Mouse (Mus musculus) CH12.LX (cell line): ENCODE results near the gene Slc45a1. TPM values are rescaled to one million over a fixed set of nuclear protein-coding genes. Genes with fewer than 3 reads are reported as not detected.

Source experiments
- DNase-seq: peaks from one replicate; pipeline ENCODE4 v3.0.0-alpha.2; 2013; ENCODE audit errors: extremely low read depth
- H3K27ac ChIP-seq: 2 replicates; pipeline ENCODE4 v1.5.1; 2012; ENCODE audit warnings: low read depth, mild to moderate bottlenecking, control low read depth, moderate library complexity; ENCODE audit not compliant: insufficient read depth
- H3K27me3 ChIP-seq: replicated peaks from 2 replicates; pipeline ENCODE3; 2012; ENCODE audit warnings: inconsistent platforms
- H3K36me3 ChIP-seq, 2 experiments: replicated peaks in 1 of 2; 2 replicates each; pipeline versions ENCODE3 to v1.6.1; 2012; ENCODE audit warnings: inconsistent platforms in 1 of 2, low read length in 1 of 2, mild to moderate bottlenecking in 1 of 2, mixed read lengths in 1 of 2, moderate library complexity in 1 of 2; ENCODE audit not compliant: control insufficient read depth in 1 of 2, insufficient read depth in 1 of 2
- H3K4me1 ChIP-seq, 2 experiments: 2 replicates each; pipeline ENCODE4 v1.6.1; 2012; ENCODE audit warnings: inconsistent platforms in 1 of 2, moderate library complexity in 1 of 2; ENCODE audit not compliant: insufficient read depth in 2 of 2, control insufficient read depth in 1 of 2
- H3K4me2 ChIP-seq: 2 replicates; pipeline ENCODE4 v1.6.1; 2012; ENCODE audit warnings: low read depth, mild to moderate bottlenecking, control low read depth; ENCODE audit not compliant: poor library complexity, insufficient read depth, severe bottlenecking
- H3K4me3 ChIP-seq, 3 experiments: fragments of 150-350 bp in 1 of 3; sonication (generic) in 1 of 3; replicated peaks in 1 of 3; 2 replicates each; pipeline versions ENCODE3 to v1.5.1; 2011 to 2012; ENCODE audit warnings: low read depth in 2 of 3, low read length in 2 of 3, mild to moderate bottlenecking in 2 of 3, moderate library complexity in 2 of 3, control low read depth in 1 of 3, improper control_type of control experiment in 1 of 3, inconsistent platforms in 1 of 3, mixed read lengths in 1 of 3; ENCODE audit not compliant: poor library complexity in 1 of 3
- H3K79me2 ChIP-seq: replicated peaks from 2 replicates; pipeline ENCODE4 v1.6.1; 2012; ENCODE audit warnings: mild to moderate bottlenecking, moderate library complexity; ENCODE audit not compliant: control insufficient read depth, poor library complexity, insufficient read depth, severe bottlenecking; ENCODE audit errors: extremely low read depth
- H3K9ac ChIP-seq: 2 replicates; pipeline ENCODE4 v1.6.1; 2012; ENCODE audit warnings: low read depth, mild to moderate bottlenecking, control low read depth, moderate library complexity; ENCODE audit not compliant: insufficient read depth
- H3K9me3 ChIP-seq: replicated peaks from 2 replicates; pipeline ENCODE3; 2012; ENCODE audit warnings: low read length, inconsistent platforms, mixed read lengths
- CTCF ChIP-seq, 2 experiments: IDR thresholded peaks in 1 of 2; conservative IDR thresholded peaks in 1 of 2; 2 replicates each; pipeline ENCODE4 v1.5.1; 2011 to 2012; ENCODE audit warnings: low read depth in 2 of 2, low read length in 2 of 2, improper control_type of control experiment in 1 of 2, inconsistent platforms in 1 of 2, mild to moderate bottlenecking in 1 of 2, moderate library complexity in 1 of 2
- EP300 ChIP-seq: IDR thresholded peaks from 2 replicates; pipeline ENCODE4 v1.6.1; 2011; ENCODE audit warnings: low read length, improper control_type of control experiment
- ETS1 ChIP-seq: conservative IDR thresholded peaks from 2 replicates; pipeline ENCODE4 v1.6.1; 2012; ENCODE audit warnings: low read depth, mild to moderate bottlenecking, inconsistent platforms, low read length, improper control_type of control experiment, moderate library complexity
- HCFC1 ChIP-seq: IDR thresholded peaks from 2 replicates; pipeline ENCODE4 v1.6.1; 2012; ENCODE audit warnings: low read depth, mild to moderate bottlenecking, inconsistent platforms, low read length, improper control_type of control experiment
- IRF4 ChIP-seq: IDR thresholded peaks from 2 replicates; pipeline ENCODE4 v1.6.1; 2014; ENCODE audit warnings: low read depth, mild to moderate bottlenecking, inconsistent platforms, low read length, improper control_type of control experiment
- JUND ChIP-seq: conservative IDR thresholded peaks from 2 replicates; pipeline ENCODE4 v1.6.1; 2011; ENCODE audit warnings: low read depth, low read length, improper control_type of control experiment
- KAT2A ChIP-seq: IDR thresholded peaks from 2 replicates; pipeline ENCODE4 v1.6.1; 2012; ENCODE audit warnings: low read length, improper control_type of control experiment, inconsistent platforms; ENCODE audit not compliant: insufficient replicate concordance
- MAFK ChIP-seq: IDR thresholded peaks from 2 replicates; pipeline ENCODE4 v1.6.1; 2011; ENCODE audit warnings: low read length, improper control_type of control experiment; ENCODE audit not compliant: insufficient replicate concordance
- MEF2A ChIP-seq: IDR thresholded peaks from 2 replicates; pipeline ENCODE4 v1.6.1; 2014; ENCODE audit warnings: low read depth, mild to moderate bottlenecking, inconsistent platforms, low read length, improper control_type of control experiment, borderline replicate concordance
- MXI1 ChIP-seq: IDR thresholded peaks from 2 replicates; pipeline ENCODE4 v1.6.1; 2011; ENCODE audit warnings: mild to moderate bottlenecking, low read depth, low read length, improper control_type of control experiment
- MYC ChIP-seq: IDR thresholded peaks from 2 replicates; pipeline ENCODE4 v1.6.1; 2011; ENCODE audit warnings: low read depth, mild to moderate bottlenecking, improper control_type of control experiment, low read length
- NELFE ChIP-seq: IDR thresholded peaks from 2 replicates; pipeline ENCODE4 v1.6.1; 2011; ENCODE audit warnings: low read depth, low read length, improper control_type of control experiment
- PAX5 ChIP-seq: IDR thresholded peaks from 2 replicates; pipeline ENCODE4 v1.6.1; 2012; ENCODE audit warnings: low read length, inconsistent platforms, mixed read lengths
- POLR2A ChIP-seq: IDR thresholded peaks from 2 replicates; pipeline ENCODE4 v1.6.1; 2011; ENCODE audit warnings: low read depth, mild to moderate bottlenecking, improper control_type of control experiment, low read length
- RCOR1 ChIP-seq: conservative IDR thresholded peaks from 2 replicates; pipeline ENCODE4 v1.6.1; 2012; ENCODE audit warnings: low read depth, mild to moderate bottlenecking, inconsistent platforms, low read length, improper control_type of control experiment
- SIN3A ChIP-seq: IDR thresholded peaks from 2 replicates; pipeline ENCODE4 v1.6.1; 2012; ENCODE audit warnings: low read length, improper control_type of control experiment, inconsistent platforms
- SMC3 ChIP-seq: IDR thresholded peaks from 2 replicates; pipeline ENCODE4 v1.6.1; 2011; ENCODE audit warnings: low read depth, low read length, improper control_type of control experiment
- TCF12 ChIP-seq: IDR thresholded peaks from 2 replicates; pipeline ENCODE4 v1.6.1; 2014; ENCODE audit warnings: low read depth, mild to moderate bottlenecking, inconsistent platforms, low read length, improper control_type of control experiment
- UBTF ChIP-seq: IDR thresholded peaks from 2 replicates; pipeline ENCODE4 v1.6.1; 2012; ENCODE audit warnings: low read depth, mild to moderate bottlenecking, inconsistent platforms, low read length, improper control_type of control experiment, moderate library complexity
- USF2 ChIP-seq: conservative IDR thresholded peaks from 2 replicates; pipeline ENCODE4 v1.6.1; 2011; ENCODE audit warnings: low read depth, low read length, improper control_type of control experiment
- ZC3H11A ChIP-seq: IDR thresholded peaks from 2 replicates; pipeline ENCODE4 v1.6.1; 2012; ENCODE audit warnings: low read depth, mild to moderate bottlenecking, inconsistent platforms, low read length, improper control_type of control experiment
- ZNF384 ChIP-seq: IDR thresholded peaks from 2 replicates; pipeline ENCODE4 v1.6.1; 2012; ENCODE audit warnings: low read depth, low read length, improper control_type of control experiment, inconsistent platforms
- dilution Hi-C: fragments of 300-500 bp; cut with MboI; formaldehyde crosslinking; loops from 2 replicates; pipeline ENCODE4 v1.14.3; 2020; ENCODE audit warnings: low sequenced_read_pairs; ENCODE audit not compliant: extremely low pct_unique_long_range_greater_than_20kb, extremely low pct_ligation_motif_present
- in situ Hi-C: fragments of 300-500 bp; cut with MboI; formaldehyde crosslinking; loops from 3 replicates; pipeline ENCODE4 v1.14.3; 2019; ENCODE audit warnings: low sequenced_read_pairs, low pct_ligation_motif_present, low pct_unique_long_range_greater_than_20kb, mixed read lengths
- polyA plus RNA-seq: library from polyadenylated mRNA; unstranded; fragments of >175 nt; gene quantifications from 2 replicates; pipeline ENCODE4 v1.2.1, GENCODE M21; 2012; ENCODE audit warnings: low read depth; ENCODE audit not compliant: insufficient read length
- total RNA-seq, 2 experiments: library from RNA; depleted of rRNA; stranded (reverse); fragments of 300-350 nt in 1 of 2; fragments of >200 nt in 1 of 2; gene quantifications; 2 replicates each; pipeline ENCODE4 v1.2.3; 2012 to 2014

The Slc45a1 gene
- total and polyA plus RNA-seq, 3 experiments, result not detected

DNA sequence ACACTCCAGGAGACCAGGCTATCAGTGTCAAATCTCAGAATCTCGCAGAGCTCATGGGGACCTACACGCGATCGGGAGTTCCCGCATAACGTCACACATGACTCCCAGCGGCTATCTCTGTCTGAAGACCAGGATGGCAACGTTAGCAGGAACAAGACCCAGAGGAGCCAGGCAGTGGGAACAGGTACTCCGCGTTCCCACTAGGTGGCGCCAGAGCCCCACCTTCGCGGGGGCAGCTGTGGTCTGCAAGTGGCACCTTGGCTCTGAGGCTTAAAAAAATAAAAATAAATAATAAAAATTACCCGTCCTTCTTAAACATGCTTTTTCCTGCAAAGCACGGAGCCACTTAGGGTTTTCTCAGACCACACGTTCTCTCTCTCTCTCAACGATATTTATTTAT lies 4.0 kb upstream of the Slc45a1 start (continued):
- TF ChIP-seq UBTF, result no peak
- peak; percentile 30; the same call in 1 of the 2 replicates for TF ChIP-seq IRF4
- peak; percentile 65 to 95 for TF ChIP-seq CTCF (conservative IDR thresholded peaks at IDR 0.05 in 1 of 2, IDR thresholded peaks at IDR 0.05 in 1 of 2; ENCODE audit: low read depth in 2 of 2, low read length in 2 of 2)
- peak; percentile 45 for TF ChIP-seq ZC3H11A
- TF ChIP-seq SIN3A, result no peak
- TF ChIP-seq JUND, result no peak
- TF ChIP-seq, all 38 proteins: peak for 6

DNA sequence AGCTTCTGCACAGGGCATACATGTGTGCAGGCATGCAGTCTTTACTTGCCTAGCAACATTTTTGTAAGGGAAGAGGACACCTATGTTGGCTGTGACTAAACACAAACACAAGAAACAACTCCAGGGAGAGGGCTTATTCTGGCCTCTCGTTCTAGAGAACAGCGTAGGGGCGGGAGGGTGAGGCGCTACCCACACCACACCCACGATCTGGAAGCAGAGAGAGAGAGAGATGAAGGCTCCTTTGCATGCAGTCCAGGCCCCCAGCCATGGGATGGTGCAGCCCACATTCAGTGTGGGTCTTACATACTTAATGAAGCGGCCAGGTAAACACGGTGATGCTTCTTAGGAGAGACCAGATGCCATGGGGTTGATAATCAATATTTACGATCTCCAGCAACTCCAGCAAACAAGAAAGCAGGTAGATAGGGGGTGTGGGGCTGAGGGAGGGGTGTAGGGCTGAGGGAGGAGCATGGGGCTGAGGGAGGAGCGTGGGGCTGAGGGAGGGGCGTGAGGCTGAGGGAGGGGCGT lies 1.2 kb upstream of the Slc45a1 start:
- peaks cover 5% of the 10 kb centered on the region for H3K9me3 ChIP-seq
- no peak for TF ChIP-seq USF2
- no peak for TF ChIP-seq HCFC1
- no peak for TF ChIP-seq ETS1
- TF ChIP-seq NELFE, result no peak
- no peak for TF ChIP-seq RCOR1
- TF ChIP-seq JUND, result no peak
- no peak for TF ChIP-seq ZNF384
- TF ChIP-seq SIN3A, result no peak
- no peak for TF ChIP-seq MYC
- TF ChIP-seq MEF2A, result no peak
- TF ChIP-seq CTCF (conservative IDR thresholded peaks at IDR 0.05 in 1 of 2, IDR thresholded peaks at IDR 0.05 in 1 of 2; ENCODE audit: low read depth in 2 of 2, low read length in 2 of 2), result no peak
- TF ChIP-seq MAFK, result no peak
- no peak for TF ChIP-seq EP300
- no peak for TF ChIP-seq MXI1
- TF ChIP-seq KAT2A, result no peak
- TF ChIP-seq, all 38 proteins: peak for 0
- no peak overlapping the region for H3K4me3 ChIP-seq
- H3K36me3 ChIP-seq, result no peaks in the 10 kb centered on the region
- H3K79me2 ChIP-seq, result no peaks in the 10 kb centered on the region
- peaks cover 2% of the 10 kb centered on the region for H3K27me3 ChIP-seq
- H3K4me2 ChIP-seq, result no peak overlapping the region
- dilution Hi-C loops (no loop called here), in situ Hi-C loops (no loop called here)
- no peak for DNase-seq
- no peak overlapping the region for H3K27ac ChIP-seq
- peaks cover 8 to 10% of the 10 kb centered on the region in 2 experiments for H3K4me1 ChIP-seq
- H3K9ac ChIP-seq, result no peak overlapping the region

DNA sequence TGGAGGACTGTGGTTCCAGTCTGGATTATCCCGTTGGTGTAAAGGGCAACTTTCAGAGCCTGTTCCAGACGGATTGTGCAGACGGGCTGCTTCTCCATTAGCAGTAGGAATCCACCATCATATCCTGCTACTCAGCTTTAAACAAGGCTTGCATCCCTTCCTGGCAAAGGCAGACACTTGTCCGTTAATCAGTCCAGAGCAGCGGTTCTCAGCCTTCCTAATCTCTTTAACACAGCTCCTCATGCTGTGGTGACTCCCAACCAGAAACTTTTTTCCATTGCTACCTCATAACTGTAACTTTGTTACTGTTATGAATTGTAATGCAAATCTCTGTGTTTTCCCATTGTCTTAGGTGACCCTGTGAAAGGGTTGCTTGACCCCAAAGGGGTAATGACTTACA lies 2.6 kb downstream of the Slc45a1 start:
- Histone ChIP-seq H3K4me2 (no peak overlapping the region), H3K9me3 (no peaks in the 10 kb centered on the region), H3K27ac (no peak overlapping the region), H3K27me3 (peaks cover 14% of the 10 kb centered on the region), H3K79me2 (no peaks in the 10 kb centered on the region), H3K9ac (no peak overlapping the region), H3K4me3 (no peak overlapping the region), H3K4me1 (peaks cover 3 to 5% of the 10 kb centered on the region in 2 experiments; a peak in 3 of 4 replicates), H3K36me3 (no peaks in the 10 kb centered on the region)
- in situ Hi-C loops (no loop called here), dilution Hi-C loops (no loop called here)
- TF ChIP-seq ZNF384 (no peak), PAX5 (no peak), TCF12 (no peak), SMC3 (no peak), SIN3A (no peak), POLR2A (no peak)
- no peak for DNase-seq
